Mouse (Mus musculus): ENCODE data around the gene Spopl. TPM values are rescaled to one million over a fixed set of nuclear protein-coding genes. Genes with fewer than 3 reads are reported as not detected.
A peak's percentile ranks its signal among the peaks of the same experiment; 100 is the strongest.
"Not testable (repeated sequence)": the region's sequence is repeated elsewhere in the genome, so short reads cannot be mapped to it uniquely, and the experiment has no call there.

Spopl gene
- polyA plus RNA-seq (2014; fragmentation: Nextera tagmentation; extraction: Ambion mirVana): 11.4 and 13.3 TPM in 2 replicates

DNA sequence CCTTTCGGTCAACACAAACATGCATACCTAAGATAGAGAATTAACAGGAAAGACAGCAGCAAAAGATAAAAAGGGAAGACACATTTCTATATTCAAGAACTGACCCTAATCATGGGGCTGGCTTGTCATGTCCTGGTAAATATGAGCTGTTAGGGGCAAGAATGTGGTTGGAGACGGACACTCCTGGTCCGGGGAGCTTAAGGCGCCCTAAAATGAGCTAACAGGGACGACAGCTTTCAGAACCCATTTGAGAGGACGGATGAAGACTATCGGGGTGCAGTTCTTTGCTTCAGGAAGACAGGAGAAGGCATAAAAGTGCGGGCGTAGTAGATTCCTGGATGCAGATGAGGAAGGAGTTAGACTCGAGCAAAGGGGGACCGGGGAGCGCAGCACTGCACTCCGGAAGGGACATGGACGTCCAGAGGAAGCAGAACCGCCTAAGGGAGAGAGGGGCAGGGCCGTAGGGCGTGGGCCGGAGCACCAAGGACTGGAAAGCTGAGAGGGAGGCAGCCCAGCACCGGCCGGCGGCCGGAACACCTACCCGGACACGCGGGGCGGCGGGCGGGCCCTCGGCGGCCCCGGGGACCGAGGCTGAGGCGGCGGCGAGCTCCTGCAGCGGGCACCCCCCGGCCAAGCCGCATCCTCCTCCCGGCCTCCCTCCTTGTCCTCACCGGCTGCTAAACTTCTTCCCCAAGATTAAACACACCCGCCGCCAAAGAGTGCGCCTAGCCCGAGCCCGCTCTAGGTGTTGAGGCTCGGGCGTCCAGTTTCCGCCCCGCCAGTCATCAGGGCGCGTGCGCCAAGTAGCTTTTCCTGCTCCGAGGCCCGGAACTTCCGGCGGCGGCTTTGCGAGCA is at the start of gene Spopl:
TSS of gene Spopl (minus strand) at position 805 of the 855 bp plus-strand sequence.
- peak within 1 kb of the TSS; percentile 78 for H3K27ac ChIP-seq (ENCODE audit: low read depth)
- ATAC-seq (replicated peaks; ENCODE audit: low FRiP score, low TSS enrichment, low read depth) (peak; percentile 91), DNase-seq (ENCODE audit: low spot score) (peak; percentile 84)
- 2% methylated on average over 56 of the region's 58 CpGs for WGBS
- H3K4me3 ChIP-seq (ENCODE audit: low read depth, low read length): peak within 1 kb of the TSS; percentile 87
- no peaks in the 10 kb centered on the region for H3K9me3 ChIP-seq (ENCODE audit: control insufficient read depth, low read length)
- peaks cover 5% of the 10 kb centered on the region for H3K4me1 ChIP-seq (replicated peaks; ENCODE audit: control insufficient read depth, insufficient read depth, low read length)
- H3K36me3 ChIP-seq (ENCODE audit: control insufficient read depth, insufficient read depth, low read length): no peaks in the 10 kb centered on the region
- peak within 1 kb of the TSS; percentile 70 for H3K4me2 ChIP-seq (ENCODE audit: low read length)
- no peaks in the 10 kb centered on the region for H3K27me3 ChIP-seq (replicated peaks; ENCODE audit: control insufficient read depth, insufficient read depth, low read length)
- H3K9ac ChIP-seq (ENCODE audit: low read length): peak within 1 kb of the TSS; percentile 94

DNA sequence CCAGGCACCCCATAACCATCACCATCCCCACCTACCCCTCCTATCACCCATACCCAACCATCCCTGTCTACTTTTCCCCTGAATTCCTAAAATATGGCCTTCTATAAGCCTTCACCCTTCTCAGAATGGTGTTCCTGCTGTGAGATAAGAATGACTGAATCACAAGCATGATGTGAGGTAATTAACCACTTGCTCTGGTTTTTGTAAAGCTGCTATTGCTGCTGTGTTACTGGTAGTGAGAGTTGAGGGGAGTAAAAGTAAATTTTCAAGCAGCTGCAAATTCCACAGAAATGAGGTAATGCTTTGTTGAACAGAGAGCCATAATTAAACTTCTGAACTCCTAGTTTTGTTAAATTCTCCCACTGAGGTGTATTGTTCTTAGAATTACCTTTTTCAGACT is 48.2 kb upstream of the Spopl start:
- H3K4me3 ChIP-seq (ENCODE audit: low read depth, low read length): no peak overlapping the region
- H3K9me3 ChIP-seq (ENCODE audit: control insufficient read depth, low read length): no peaks in the 10 kb centered on the region
- no peaks in the 10 kb centered on the region for H3K27me3 ChIP-seq (replicated peaks; ENCODE audit: control insufficient read depth, insufficient read depth, low read length)
- H3K9ac ChIP-seq (ENCODE audit: low read length): no peak overlapping the region
- no peak for ATAC-seq (replicated peaks; ENCODE audit: low FRiP score, low TSS enrichment, low read depth)
- no peak overlapping the region for H3K27ac ChIP-seq (ENCODE audit: low read depth)
- no peak overlapping the region for H3K4me2 ChIP-seq (ENCODE audit: low read length)
- DNase-seq (ENCODE audit: low spot score): no peak
- H3K4me1 ChIP-seq (replicated peaks; ENCODE audit: control insufficient read depth, insufficient read depth, low read length): 0 out of 2 replicates have a peak, but pooled peaks cover 2% of the 10 kb centered on the region
- no peaks in the 10 kb centered on the region for H3K36me3 ChIP-seq (ENCODE audit: control insufficient read depth, insufficient read depth, low read length)

DNA sequence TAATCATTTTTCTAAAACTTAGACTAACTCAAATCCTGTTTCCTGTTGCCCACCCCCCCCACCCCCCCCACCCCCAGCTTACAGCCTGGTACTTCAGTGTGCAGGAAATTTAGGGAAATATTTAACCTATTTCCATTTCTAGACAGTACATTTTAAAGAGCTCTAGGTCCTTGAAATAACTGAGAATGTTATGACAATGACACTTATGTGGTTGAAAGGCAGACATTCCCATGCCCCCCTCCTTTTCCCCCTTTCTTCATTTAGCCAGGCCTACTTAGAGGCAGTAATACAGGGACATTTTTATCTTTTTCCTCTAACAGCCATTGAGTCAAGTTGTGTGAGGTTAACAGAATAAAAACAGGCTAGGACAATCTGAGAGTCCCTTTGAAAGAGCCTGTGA is 46.1 kb upstream of the Spopl start:
- no peak overlapping the region for H3K4me2 ChIP-seq (ENCODE audit: low read length)
- no peaks in the 10 kb centered on the region for H3K9me3 ChIP-seq (ENCODE audit: control insufficient read depth, low read length)
- no peak overlapping the region for H3K27ac ChIP-seq (ENCODE audit: low read depth)
- DNase-seq (ENCODE audit: low spot score) (no peak), ATAC-seq (replicated peaks; ENCODE audit: low FRiP score, low TSS enrichment, low read depth) (no peak)
- H3K4me1 ChIP-seq (replicated peaks; ENCODE audit: control insufficient read depth, insufficient read depth, low read length): 0 out of 2 replicates have a peak, but pooled peaks cover 2% of the 10 kb centered on the region
- H3K9ac ChIP-seq (ENCODE audit: low read length): no peak overlapping the region
- no peaks in the 10 kb centered on the region for H3K36me3 ChIP-seq (ENCODE audit: control insufficient read depth, insufficient read depth, low read length)
- no peaks in the 10 kb centered on the region for H3K27me3 ChIP-seq (replicated peaks; ENCODE audit: control insufficient read depth, insufficient read depth, low read length)
- H3K4me3 ChIP-seq (ENCODE audit: low read depth, low read length): no peak overlapping the region

DNA sequence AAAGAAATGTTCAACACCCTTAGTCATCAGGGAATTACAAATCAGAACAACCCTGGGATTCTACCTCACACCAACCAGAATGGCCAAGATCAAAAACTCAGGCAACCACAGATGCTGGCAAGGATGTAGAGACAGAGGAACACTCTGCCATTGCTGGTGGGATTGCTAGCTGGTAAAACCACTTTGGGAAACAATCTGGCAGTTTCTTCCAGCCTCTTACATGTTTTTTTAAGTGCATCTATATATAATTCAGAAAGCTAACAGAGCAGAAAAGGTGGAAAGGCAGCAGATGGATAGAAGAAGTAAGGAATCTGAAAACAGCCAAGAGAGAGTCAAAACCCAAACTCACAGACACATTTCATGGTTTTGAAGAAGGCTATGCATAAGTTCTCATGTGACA is 33.5 kb upstream of the Spopl start:
- H3K4me2 ChIP-seq (ENCODE audit: low read length): no peak overlapping the region
- H3K36me3 ChIP-seq (ENCODE audit: control insufficient read depth, insufficient read depth, low read length): no peaks in the 10 kb centered on the region
- no peaks in the 10 kb centered on the region for H3K4me1 ChIP-seq (replicated peaks; ENCODE audit: control insufficient read depth, insufficient read depth, low read length)
- H3K4me3 ChIP-seq (ENCODE audit: low read depth, low read length): no peak overlapping the region
- no peaks in the 10 kb centered on the region for H3K9me3 ChIP-seq (ENCODE audit: control insufficient read depth, low read length)
- DNase-seq (ENCODE audit: low spot score) (no peak), ATAC-seq (replicated peaks; ENCODE audit: low FRiP score, low TSS enrichment, low read depth) (no peak)
- no peak overlapping the region for H3K27ac ChIP-seq (ENCODE audit: low read depth)
- no peaks in the 10 kb centered on the region for H3K27me3 ChIP-seq (replicated peaks; ENCODE audit: control insufficient read depth, insufficient read depth, low read length)
- H3K9ac ChIP-seq (ENCODE audit: low read length): no peak overlapping the region

DNA sequence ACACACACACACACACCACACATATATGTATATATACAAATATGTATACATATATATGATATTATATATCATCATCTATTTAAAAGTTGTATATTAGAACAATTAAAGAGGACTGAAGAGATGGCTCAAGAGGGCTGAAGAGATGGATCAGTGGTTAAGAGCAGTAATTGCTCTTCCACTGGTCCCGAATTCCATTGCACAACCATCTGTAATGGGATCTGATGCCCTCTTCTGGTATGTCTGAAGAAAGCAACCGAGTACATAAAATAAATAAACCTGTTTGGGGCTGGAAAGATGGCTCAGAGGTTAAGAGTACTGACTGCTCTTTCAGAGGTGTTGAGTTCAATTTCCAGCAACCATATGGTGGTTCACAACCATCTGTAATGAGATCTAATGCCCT is 16.9 kb upstream of the Spopl start:
- DNase-seq (ENCODE audit: low spot score) (no peak), ATAC-seq (replicated peaks; ENCODE audit: low FRiP score, low TSS enrichment, low read depth) (no peak)
- no peaks in the 10 kb centered on the region for H3K36me3 ChIP-seq (ENCODE audit: control insufficient read depth, insufficient read depth, low read length)
- no peak overlapping the region for H3K4me2 ChIP-seq (ENCODE audit: low read length)
- 43% methylated on average over 2 of the region's 2 CpGs for WGBS
- no peak overlapping the region for H3K9ac ChIP-seq (ENCODE audit: low read length)
- H3K27me3 ChIP-seq (replicated peaks; ENCODE audit: control insufficient read depth, insufficient read depth, low read length): no peaks in the 10 kb centered on the region
- no peak overlapping the region for H3K27ac ChIP-seq (ENCODE audit: low read depth)
- H3K9me3 ChIP-seq (ENCODE audit: control insufficient read depth, low read length): no peaks in the 10 kb centered on the region
- no peaks in the 10 kb centered on the region for H3K4me1 ChIP-seq (replicated peaks; ENCODE audit: control insufficient read depth, insufficient read depth, low read length)
- H3K4me3 ChIP-seq (ENCODE audit: low read depth, low read length): no peak overlapping the region

DNA sequence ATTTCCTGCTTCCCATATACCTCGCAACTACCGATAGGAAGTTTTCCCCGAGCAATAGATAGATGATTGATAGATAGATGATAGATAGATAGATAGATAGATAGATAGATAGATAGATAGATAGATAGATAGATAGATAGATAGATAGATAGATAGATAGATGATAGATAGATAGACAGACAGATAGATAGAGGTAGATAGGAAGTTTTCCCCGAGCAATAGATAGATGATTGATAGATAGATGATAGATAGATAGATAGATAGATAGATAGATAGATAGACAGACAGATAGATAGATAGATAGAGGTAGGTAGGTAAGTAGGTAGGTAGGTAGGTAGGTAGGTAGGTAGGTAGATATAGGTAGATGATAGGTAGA is 239 bp upstream of the Spopl start:
- not testable (repeated sequence) for H3K27me3 ChIP-seq (replicated peaks; ENCODE audit: control insufficient read depth, insufficient read depth, low read length); H3K36me3 ChIP-seq (ENCODE audit: control insufficient read depth, insufficient read depth, low read length); ATAC-seq (replicated peaks; ENCODE audit: low FRiP score, low TSS enrichment, low read depth); H3K9me3 ChIP-seq (ENCODE audit: control insufficient read depth, low read length); H3K4me1 ChIP-seq (replicated peaks; ENCODE audit: control insufficient read depth, insufficient read depth, low read length); DNase-seq (ENCODE audit: low spot score); H3K9ac ChIP-seq (ENCODE audit: low read length)
- H3K4me2 ChIP-seq (ENCODE audit: low read length): peak overlapping the region; percentile 70
- H3K27ac ChIP-seq (ENCODE audit: low read depth): peak overlapping the region; percentile 78; the same call in 1 of the 2 replicates
- peak overlapping the region; percentile 87 for H3K4me3 ChIP-seq (ENCODE audit: low read depth, low read length)
- 20% methylated on average over 4 of the region's 4 CpGs for WGBS

DNA sequence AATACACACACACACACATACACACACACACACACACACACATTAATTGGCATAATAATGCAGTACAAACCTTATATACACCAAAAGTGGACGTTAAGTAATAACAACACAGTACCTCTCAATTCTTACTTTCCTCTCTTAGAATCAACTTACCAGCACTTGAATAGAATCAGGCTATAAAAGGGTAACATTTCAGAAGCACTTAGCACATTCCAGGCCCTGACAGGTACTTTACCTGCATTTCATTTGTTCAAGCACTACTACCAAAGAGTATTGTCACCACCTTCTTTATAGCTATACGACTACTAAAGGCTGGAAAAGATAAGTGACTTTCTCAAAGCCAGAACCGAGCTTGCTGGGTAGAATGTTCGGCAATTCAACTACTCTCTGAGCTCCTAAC is 1.3 kb downstream of the Spopl start:
- Histone ChIP-seq H3K36me3 (ENCODE audit: control insufficient read depth, insufficient read depth, low read length) (no peaks in the 10 kb centered on the region), H3K4me1 (replicated peaks; ENCODE audit: control insufficient read depth, insufficient read depth, low read length) (peaks cover 5% of the 10 kb centered on the region), H3K4me2 (ENCODE audit: low read length) (peak overlapping the region; percentile 70), H3K9ac (ENCODE audit: low read length) (no peak overlapping the region), H3K4me3 (ENCODE audit: low read depth, low read length) (peak overlapping the region; percentile 87; the same call in 1 of the 2 replicates), H3K9me3 (ENCODE audit: control insufficient read depth, low read length) (no peaks in the 10 kb centered on the region), H3K27ac (ENCODE audit: low read depth) (no peak overlapping the region), H3K27me3 (replicated peaks; ENCODE audit: control insufficient read depth, insufficient read depth, low read length) (no peaks in the 10 kb centered on the region)
- DNase-seq (ENCODE audit: low spot score) (no peak), ATAC-seq (replicated peaks; ENCODE audit: low FRiP score, low TSS enrichment, low read depth) (no peak)
- WGBS: 76% methylated on average over 4 of the region's 4 CpGs

DNA sequence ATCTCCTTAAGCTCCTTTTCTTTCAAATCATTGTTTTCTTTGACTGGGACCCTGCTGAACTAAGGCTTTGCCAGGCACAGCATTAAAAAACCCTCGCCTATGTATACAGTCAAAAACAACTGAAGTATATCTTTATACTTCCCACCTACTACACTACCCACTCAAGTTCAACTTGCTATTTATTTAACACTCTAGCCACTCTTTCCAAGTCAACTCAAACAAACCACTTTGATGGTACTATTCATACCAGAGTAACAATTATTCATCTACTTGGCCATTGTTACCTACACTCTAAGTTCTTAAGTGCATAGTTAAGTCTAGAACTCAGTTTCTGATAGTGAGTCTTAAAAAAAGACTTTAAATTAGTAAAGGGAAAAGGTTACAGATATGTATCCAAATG is 3.1 kb downstream of the Spopl start:
- no peak for DNase-seq (ENCODE audit: low spot score)
- Histone ChIP-seq H3K4me3 (ENCODE audit: low read depth, low read length) (no peak overlapping the region), H3K9ac (ENCODE audit: low read length) (no peak overlapping the region), H3K4me2 (ENCODE audit: low read length) (no peak overlapping the region), H3K36me3 (ENCODE audit: control insufficient read depth, insufficient read depth, low read length) (no peaks in the 10 kb centered on the region), H3K4me1 (replicated peaks; ENCODE audit: control insufficient read depth, insufficient read depth, low read length) (peaks cover 5% of the 10 kb centered on the region), H3K9me3 (ENCODE audit: control insufficient read depth, low read length) (no peaks in the 10 kb centered on the region), H3K27ac (ENCODE audit: low read depth) (no peak overlapping the region), H3K27me3 (replicated peaks; ENCODE audit: control insufficient read depth, insufficient read depth, low read length) (no peaks in the 10 kb centered on the region)
- WGBS: 94% methylated on average over 1 of the region's 1 CpGs
- ATAC-seq (replicated peaks; ENCODE audit: low FRiP score, low TSS enrichment, low read depth): no peak

All from intestine, embryonic 14.5 days (tissue).